Mouse (Mus musculus) heart, adult 2 months (tissue): ENCODE data around the gene Golga2.

ENCODE experiments used
- CTCF ChIP-seq: fragments of 200-600 bp; IDR thresholded peaks from 2 replicates; pipeline ENCODE4 v1.8.1; 2022; ENCODE audit warnings: antibody characterized with exemption, mild to moderate bottlenecking, moderate library complexity
- EP300 ChIP-seq: fragments of 200-500 bp; IDR thresholded peaks from 2 replicates; pipeline ENCODE4 v1.6.1; 2011; ENCODE audit warnings: low read depth, low read length, control low read depth; ENCODE audit not compliant: insufficient read depth

- TF ChIP-seq CTCF (no peak), EP300 (no peak)
Measured at GRCm38 (mm10) chr2:32253352-32253751, 33.8 kb upstream of the Golga2 start.
